Mouse (Mus musculus) MEL (cell line): ENCODE measurements around the gene Bcas3. TPM values are rescaled to one million over a fixed set of nuclear protein-coding genes. Genes with fewer than 3 reads are reported as not detected.

Source experiments
- DNase-seq: peaks from one replicate; pipeline ENCODE4 v3.0.0; 2011; ENCODE audit warnings: low read depth, low spot score
- H3K27ac ChIP-seq: 2 replicates; pipeline ENCODE4 v1.5.1; 2012; ENCODE audit warnings: low read depth, mild to moderate bottlenecking, control low read depth, low read length, moderate library complexity; ENCODE audit not compliant: control insufficient read depth
- H3K27me3 ChIP-seq, 2 experiments: fragments of 150-350 bp in 1 of 2; sonication (generic) in 1 of 2; 2 replicates each; pipeline ENCODE4 v1.6.1; 2012; ENCODE audit warnings: low read length in 2 of 2, mild to moderate bottlenecking in 2 of 2, improper control_type of control experiment in 1 of 2, moderate library complexity in 1 of 2; ENCODE audit not compliant: insufficient read depth in 2 of 2, control insufficient read depth in 1 of 2
- H3K36me3 ChIP-seq, 2 experiments: 2 replicates each; pipeline ENCODE4 v1.6.1; 2012 to 2014; ENCODE audit warnings: low read length in 2 of 2, improper control_type of control experiment in 1 of 2, inconsistent platforms in 1 of 2, mild to moderate bottlenecking in 1 of 2; ENCODE audit not compliant: insufficient read depth in 2 of 2, control insufficient read depth in 1 of 2
- H3K4me1 ChIP-seq, 2 experiments: fragments of 150-350 bp in 1 of 2; sonication (generic) in 1 of 2; 2 replicates each; pipeline ENCODE4 v1.6.1; 2012; ENCODE audit warnings: low read length in 2 of 2, improper control_type of control experiment in 1 of 2, mild to moderate bottlenecking in 1 of 2; ENCODE audit not compliant: insufficient read depth in 2 of 2, control insufficient read depth in 1 of 2
- H3K4me3 ChIP-seq, 2 experiments: fragments of 150-350 bp in 1 of 2; sonication (generic) in 1 of 2; 2 replicates each; pipeline ENCODE4 v1.5.1; 2012; ENCODE audit warnings: low read depth in 2 of 2, low read length in 2 of 2, mild to moderate bottlenecking in 2 of 2, moderate library complexity in 2 of 2, control low read depth in 1 of 2, improper control_type of control experiment in 1 of 2; ENCODE audit not compliant: control insufficient read depth in 1 of 2, insufficient read depth in 1 of 2
- H3K79me2 ChIP-seq: 2 replicates; pipeline ENCODE4 v1.6.1; 2012; ENCODE audit warnings: mild to moderate bottlenecking, low read length, moderate library complexity; ENCODE audit not compliant: control insufficient read depth, poor library complexity, insufficient read depth
- H3K9ac ChIP-seq: 2 replicates; pipeline ENCODE4 v1.6.1; 2012; ENCODE audit warnings: low read depth, mild to moderate bottlenecking, control low read depth, low read length, moderate library complexity; ENCODE audit not compliant: control insufficient read depth, poor library complexity, severe bottlenecking
- H3K9me3 ChIP-seq: fragments of 150-350 bp; sonication (generic); replicated peaks from 2 replicates; pipeline ENCODE4 v1.6.1; 2012; ENCODE audit warnings: mild to moderate bottlenecking, low read length, improper control_type of control experiment, moderate library complexity; ENCODE audit not compliant: insufficient read depth
- BHLHE40 ChIP-seq: IDR thresholded peaks from 2 replicates; pipeline ENCODE4 v1.6.1; 2012; ENCODE audit warnings: low read depth, mild to moderate bottlenecking, inconsistent platforms, low read length, improper control_type of control experiment, borderline replicate concordance
- CHD1 ChIP-seq: IDR thresholded peaks from 2 replicates; pipeline ENCODE4 v1.6.1; 2012; ENCODE audit warnings: low read depth, mild to moderate bottlenecking, inconsistent platforms, low read length, improper control_type of control experiment
- CTCF ChIP-seq, 3 experiments: IDR thresholded peaks in 2 of 3; conservative IDR thresholded peaks in 1 of 3; 2 replicates each; pipeline ENCODE4 v1.5.1; 2011 to 2012; ENCODE audit warnings: low read length in 3 of 3, low read depth in 2 of 3, mild to moderate bottlenecking in 2 of 3, improper control_type of control experiment in 1 of 3, inconsistent platforms in 1 of 3, mixed read lengths in 1 of 3, moderate library complexity in 1 of 3; ENCODE audit not compliant: control insufficient read depth in 1 of 3, insufficient read depth in 1 of 3, poor library complexity in 1 of 3, severe bottlenecking in 1 of 3
- E2F4 ChIP-seq: IDR thresholded peaks from 2 replicates; pipeline ENCODE4 v1.6.1; 2011; ENCODE audit warnings: low read depth, low read length, improper control_type of control experiment, borderline replicate concordance
- EP300 ChIP-seq, 2 experiments: IDR thresholded peaks; 2 replicates each; pipeline ENCODE4 v1.6.1; 2011; ENCODE audit warnings: improper control_type of control experiment in 2 of 2, low read length in 2 of 2, low read depth in 1 of 2, mild to moderate bottlenecking in 1 of 2
- GABPA ChIP-seq: IDR thresholded peaks from 2 replicates; pipeline ENCODE4 v1.6.1; 2012; ENCODE audit warnings: low read depth, mild to moderate bottlenecking, inconsistent platforms, low read length, improper control_type of control experiment, moderate library complexity
- GATA1 ChIP-seq: IDR thresholded peaks from 2 replicates; pipeline ENCODE4 v1.6.1; 2011; ENCODE audit warnings: low read depth, low read length, improper control_type of control experiment
- HCFC1 ChIP-seq: IDR thresholded peaks from 2 replicates; pipeline ENCODE4 v1.6.1; 2012; ENCODE audit warnings: low read depth, mild to moderate bottlenecking, inconsistent platforms, low read length, improper control_type of control experiment, moderate library complexity
- JUND ChIP-seq: IDR thresholded peaks from 2 replicates; pipeline ENCODE4 v1.6.1; 2011; ENCODE audit warnings: low read depth, mild to moderate bottlenecking, improper control_type of control experiment, low read length
- KAT2A ChIP-seq: conservative IDR thresholded peaks from 2 replicates; pipeline ENCODE4 v1.6.1; 2012; ENCODE audit warnings: low read depth, low read length, improper control_type of control experiment, inconsistent platforms
- MAFK ChIP-seq: IDR thresholded peaks from 2 replicates; pipeline ENCODE4 v1.6.1; 2011; ENCODE audit warnings: low read depth, mild to moderate bottlenecking, low read length, improper control_type of control experiment, borderline replicate concordance
- MAZ ChIP-seq: IDR thresholded peaks from 2 replicates; pipeline ENCODE4 v1.6.1; 2012; ENCODE audit warnings: low read depth, mild to moderate bottlenecking, inconsistent platforms, low read length, improper control_type of control experiment
- MEF2A ChIP-seq: IDR thresholded peaks from 2 replicates; pipeline ENCODE4 v1.6.1; 2014; ENCODE audit warnings: low read depth, mild to moderate bottlenecking, inconsistent platforms, low read length, improper control_type of control experiment; ENCODE audit not compliant: poor library complexity, insufficient replicate concordance, severe bottlenecking; ENCODE audit errors: extremely low read depth
- MYC ChIP-seq: IDR thresholded peaks from 2 replicates; pipeline ENCODE4 v1.6.1; 2011; ENCODE audit warnings: low read depth, mild to moderate bottlenecking, low read length, improper control_type of control experiment, moderate library complexity
- NELFE ChIP-seq: IDR thresholded peaks from 2 replicates; pipeline ENCODE4 v1.6.1; 2011; ENCODE audit warnings: low read depth, low read length, improper control_type of control experiment
- NRF1 ChIP-seq: IDR thresholded peaks from 2 replicates; pipeline ENCODE4 v1.6.1; 2014; ENCODE audit warnings: low read depth, mild to moderate bottlenecking, inconsistent platforms, low read length, improper control_type of control experiment, moderate library complexity; ENCODE audit not compliant: poor library complexity, insufficient read depth, severe bottlenecking
- POLR2A ChIP-seq, 2 experiments: IDR thresholded peaks; 2 replicates each; pipeline ENCODE4 v1.6.1; 2011 to 2012; ENCODE audit warnings: low read length in 2 of 2, mild to moderate bottlenecking in 2 of 2, control low read depth in 1 of 2, improper control_type of control experiment in 1 of 2, low read depth in 1 of 2, moderate library complexity in 1 of 2; ENCODE audit not compliant: control insufficient read depth in 1 of 2, insufficient read depth in 1 of 2, poor library complexity in 1 of 2
- POLR2AphosphoS2 ChIP-seq: IDR thresholded peaks from 2 replicates; pipeline ENCODE4 v1.6.1; 2011; ENCODE audit warnings: low read length, improper control_type of control experiment
- POLR2AphosphoS5 ChIP-seq: IDR thresholded peaks from 2 replicates; pipeline ENCODE4 v1.6.1; 2012; ENCODE audit warnings: low read depth, borderline replicate concordance, mild to moderate bottlenecking, inconsistent platforms, low read length, moderate library complexity, mixed read lengths
- RAD21 ChIP-seq: IDR thresholded peaks from 2 replicates; pipeline ENCODE4 v1.6.1; 2011; ENCODE audit warnings: mild to moderate bottlenecking, low read depth, low read length, improper control_type of control experiment
- SIN3A ChIP-seq: IDR thresholded peaks from 2 replicates; pipeline ENCODE4 v1.6.1; 2012; ENCODE audit warnings: low read length, improper control_type of control experiment, inconsistent platforms
- SMC3 ChIP-seq: IDR thresholded peaks from 2 replicates; pipeline ENCODE4 v1.6.1; 2011; ENCODE audit warnings: low read depth, low read length, improper control_type of control experiment
- TAL1 ChIP-seq: IDR thresholded peaks from 2 replicates; pipeline ENCODE4 v1.6.1; 2012; ENCODE audit warnings: mild to moderate bottlenecking, inconsistent platforms, low read length, moderate library complexity, mixed read lengths
- TBP ChIP-seq: IDR thresholded peaks from 2 replicates; pipeline ENCODE4 v1.8.0; 2011; ENCODE audit warnings: low read depth, low read length, improper control_type of control experiment
- UBTF ChIP-seq: IDR thresholded peaks from 2 replicates; pipeline ENCODE4 v1.6.1; 2012; ENCODE audit warnings: low read depth, mild to moderate bottlenecking, inconsistent platforms, low read length, improper control_type of control experiment, moderate library complexity, borderline replicate concordance; ENCODE audit not compliant: insufficient read depth
- USF1 ChIP-seq: IDR thresholded peaks from 2 replicates; pipeline ENCODE4 v1.6.1; 2014; ENCODE audit warnings: low read depth, mild to moderate bottlenecking, inconsistent platforms, low read length, improper control_type of control experiment, moderate library complexity
- ZC3H11A ChIP-seq: IDR thresholded peaks from 2 replicates; pipeline ENCODE4 v1.6.1; 2012; ENCODE audit warnings: low read depth, mild to moderate bottlenecking, inconsistent platforms, low read length, improper control_type of control experiment
- ZKSCAN1 ChIP-seq: IDR thresholded peaks from 2 replicates; pipeline ENCODE4 v1.6.1; 2012; ENCODE audit warnings: low read depth, mild to moderate bottlenecking, inconsistent platforms, low read length, improper control_type of control experiment, moderate library complexity
- ZMIZ1 ChIP-seq: IDR thresholded peaks from 2 replicates; pipeline ENCODE4 v1.6.1; 2012; ENCODE audit warnings: low read depth, mild to moderate bottlenecking, inconsistent platforms, low read length, improper control_type of control experiment, moderate library complexity
- polyA plus RNA-seq, 2 experiments: library from polyadenylated mRNA; stranded (reverse) in 1 of 2; unstranded in 1 of 2; fragments of >175 nt in 1 of 2; fragments of >200 nt in 1 of 2; gene quantifications; 2 replicates each; pipeline versions ENCODE4 v1.2.1 to v1.2.4; 2012; ENCODE audit warnings: low replicate concordance in 2 of 2, low read depth in 1 of 2; ENCODE audit not compliant: insufficient read length in 2 of 2, insufficient read depth in 1 of 2, missing spikeins in 1 of 2
- total RNA-seq: library from RNA; depleted of rRNA; stranded (reverse); fragments of 300-350 nt; gene quantifications from 2 replicates; pipeline ENCODE4 v1.2.3, GENCODE M21; 2012

The Bcas3 gene
- total and polyA plus RNA-seq, 3 experiments, result 8.6 to 14.7 TPM; not detected in 1

DNA sequence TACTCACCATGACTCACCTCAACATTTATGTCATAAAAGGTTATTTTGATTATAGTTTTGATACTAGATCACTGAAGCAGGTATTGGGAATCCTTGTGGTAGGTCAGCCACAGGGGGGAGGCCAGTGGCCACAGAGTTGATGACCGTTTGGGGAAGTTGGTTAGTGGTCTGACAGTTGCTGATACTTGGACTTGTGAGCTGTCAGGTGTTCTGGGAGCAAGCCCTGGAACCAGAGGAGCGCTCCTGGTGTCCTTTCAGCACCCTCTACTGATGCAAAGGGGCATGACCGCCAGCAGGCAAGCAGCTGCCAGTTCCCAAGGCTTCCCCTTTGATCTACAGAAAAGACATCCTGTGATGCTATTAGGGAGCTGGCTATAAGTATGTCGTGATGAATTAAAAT, 18.2 kb upstream of the Bcas3 start:
- Histone ChIP-seq H3K9ac (no peak overlapping the region), H3K36me3 (peaks cover 3 to 15% of the 10 kb centered on the region in 2 experiments), H3K27me3 (no peaks in the 10 kb centered on the region), H3K27ac (no peak overlapping the region), H3K4me1 (peaks cover 6 to 10% of the 10 kb centered on the region in 2 experiments), H3K4me3 (no peak overlapping the region), H3K79me2 (no peaks in the 10 kb centered on the region), H3K9me3 (no peaks in the 10 kb centered on the region)
- TF ChIP-seq SMC3 (peak; percentile 57), ZKSCAN1 (no peak), POLR2A (IDR thresholded peaks at IDR 0.05; ENCODE audit: control insufficient read depth in 1 of 2, insufficient read depth in 1 of 2, low read depth in 1 of 2, low read length in 2 of 2, poor library complexity in 1 of 2) (no peak), RAD21 (peak; percentile 65), POLR2AphosphoS5 (no peak), POLR2AphosphoS2 (no peak), TBP (no peak), TAL1 (no peak), CHD1 (no peak), NRF1 (no peak), MEF2A (no peak), MAZ (no peak), ZMIZ1 (no peak), CTCF (IDR thresholded peaks at IDR 0.05 in 2 of 3, conservative IDR thresholded peaks at IDR 0.05 in 1 of 3; ENCODE audit: control insufficient read depth in 1 of 3, insufficient read depth in 1 of 3, low read depth in 2 of 3, low read length in 3 of 3, poor library complexity in 1 of 3, severe bottlenecking in 1 of 3) (peak; percentile 28 to 65 (median 57)), MYC (no peak), UBTF (no peak), ZC3H11A (0 out of 2 replicates have a peak, but pooled peaks have one; percentile 35), JUND (no peak)
- DNase-seq, result peak; percentile 47

DNA sequence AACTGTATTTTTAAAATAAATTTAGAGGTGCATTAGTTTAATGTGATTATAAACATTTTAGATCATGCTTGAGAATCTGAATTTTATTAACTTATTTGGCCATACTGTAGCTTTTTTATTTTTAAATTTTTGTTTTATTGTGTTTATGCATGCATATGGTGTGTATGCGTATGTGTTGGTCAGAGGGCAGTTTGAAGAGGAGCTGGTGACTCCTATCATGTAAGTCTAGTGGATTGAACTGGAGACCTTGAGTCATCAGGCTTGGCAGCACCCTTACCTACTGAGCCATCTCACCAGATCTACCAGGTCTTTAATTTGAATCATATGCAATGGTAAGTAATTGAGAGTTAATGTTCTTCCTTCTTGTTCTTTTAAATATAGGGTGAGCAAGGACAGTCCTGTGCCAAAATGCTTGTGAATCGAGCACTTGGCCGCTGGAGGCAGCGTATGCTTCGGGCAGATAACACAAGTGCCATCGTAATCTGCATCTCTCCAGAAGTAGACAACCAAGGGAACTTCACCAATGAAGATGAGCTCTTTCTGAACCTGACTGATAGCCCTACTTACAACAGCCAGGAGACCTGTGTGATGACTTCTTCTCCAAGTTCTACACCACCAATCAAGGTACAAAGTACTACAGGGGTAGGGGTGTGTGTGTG, 13.7 kb upstream of the Bcas3 start:
- Histone ChIP-seq H3K27me3 (no peaks in the 10 kb centered on the region), H3K4me3 (no peak overlapping the region), H3K79me2 (no peaks in the 10 kb centered on the region), H3K36me3 (peaks cover 3 to 38% of the 10 kb centered on the region in 2 experiments), H3K27ac (peak overlapping the region; percentile 91), H3K9ac (no peak overlapping the region), H3K4me1 (peaks cover 12 to 13% of the 10 kb centered on the region in 2 experiments), H3K9me3 (no peaks in the 10 kb centered on the region)
- peak; percentile 98 for DNase-seq
- TF ChIP-seq MEF2A (no peak), EP300 (IDR thresholded peaks at IDR 0.05; ENCODE audit: low read depth in 1 of 2, low read length in 2 of 2) (peak; percentile 95 to 97), GATA1 (peak; percentile 100), USF1 (0 out of 2 replicates have a peak, but pooled peaks have one; percentile 15), JUND (0 out of 2 replicates have a peak, but pooled peaks have one; percentile 51), CTCF (IDR thresholded peaks at IDR 0.05 in 2 of 3, conservative IDR thresholded peaks at IDR 0.05 in 1 of 3; ENCODE audit: control insufficient read depth in 1 of 3, insufficient read depth in 1 of 3, low read depth in 2 of 3, low read length in 3 of 3, poor library complexity in 1 of 3, severe bottlenecking in 1 of 3) (peak; percentile 21 to 56 (median 32); a peak in 4 of 6 replicates), SIN3A (peak; percentile 86), ZKSCAN1 (0 out of 2 replicates have a peak, but pooled peaks have one; percentile 23), TBP (no peak; the same call in 1 of the 2 replicates), GABPA (no peak), POLR2A (IDR thresholded peaks at IDR 0.05; ENCODE audit: control insufficient read depth in 1 of 2, insufficient read depth in 1 of 2, low read depth in 1 of 2, low read length in 2 of 2, poor library complexity in 1 of 2) (peak in 1 of 2 experiments; percentile 19; a peak in 1 of 4 replicates), E2F4 (no peak), KAT2A (no peak; the same call in 1 of the 2 replicates), POLR2AphosphoS5 (no peak), BHLHE40 (peak; percentile 41), NELFE (no peak), MAFK (peak; percentile 18; the same call in 1 of the 2 replicates), HCFC1 (peak; percentile 59; the same call in 1 of the 2 replicates)
